8 mouse cellular contexts compared by ENCODE assay signal in the genomic region with DNA sequence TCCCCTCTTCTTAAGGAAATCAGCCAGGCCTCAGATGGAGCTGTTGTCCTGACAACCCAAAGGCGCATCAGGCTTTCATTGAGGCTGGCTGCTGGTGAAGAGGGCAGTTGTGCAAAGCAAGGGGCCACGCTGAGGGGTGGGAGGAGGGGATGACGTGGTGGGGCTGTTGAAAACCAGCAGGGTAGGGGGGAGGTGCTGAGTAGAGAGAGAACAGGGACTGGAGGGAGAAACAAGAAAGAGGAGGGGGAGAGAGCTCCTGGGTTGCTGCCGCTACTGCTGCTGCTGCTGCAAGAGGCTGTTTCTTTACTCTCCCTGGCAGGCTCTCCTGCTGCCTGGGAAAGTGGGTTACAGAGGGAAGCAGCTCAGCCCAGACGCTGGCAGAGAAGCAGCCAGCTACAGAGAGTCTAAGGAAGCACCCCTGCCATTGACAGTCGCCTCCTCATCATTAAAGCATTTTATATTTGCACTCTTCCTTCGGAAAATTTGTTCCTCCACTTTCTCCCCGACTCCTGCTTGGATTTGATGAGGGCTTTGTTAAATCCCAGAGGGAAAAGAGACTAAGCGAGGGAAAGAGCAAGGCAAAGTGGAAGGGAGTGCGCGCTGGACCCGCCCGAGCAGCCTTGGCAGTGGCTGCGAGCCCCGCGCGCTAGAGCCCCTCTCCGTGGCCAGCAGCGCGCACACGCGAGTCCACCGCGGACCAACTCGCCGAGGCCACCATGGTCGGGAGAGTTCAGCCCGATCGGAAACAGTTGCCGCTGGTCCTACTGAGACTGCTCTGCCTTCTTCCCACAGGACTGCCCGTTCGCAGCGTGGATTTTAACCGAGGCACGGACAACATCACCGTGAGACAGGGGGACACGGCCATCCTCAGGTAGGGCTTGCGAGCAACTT.
DNase-seq lines count a peak whose midpoint lies in the region; ATAC-seq lines count a peak whose summit lies in the region.

No protein-coding gene starts in this region.

- WGBS in kidney, embryonic 14.5 days: under 1% methylated on average over 38 of the region's 38 CpGs
- under 1% methylated on average over 37 of the region's 38 CpGs for WGBS in forebrain, embryonic 14.5 days
- WGBS in hindbrain, embryonic 14.5 days: 0% methylated on average over 38 of the region's 38 CpGs
- WGBS in limb, embryonic 13.5 days: 1% methylated on average over 38 of the region's 38 CpGs

- no peak overlapping the region for H3K27ac ChIP-seq in kidney, embryonic 14.5 days (ENCODE audit: low read depth, low read length)
- peak overlapping the region; percentile 80 for H3K27ac ChIP-seq in forebrain, embryonic 14.5 days (ENCODE audit: low read depth, low read length)
- peak overlapping the region; percentile 76 for H3K27ac ChIP-seq in hindbrain, embryonic 14.5 days
- peak overlapping the region; percentile 61 for H3K27ac ChIP-seq in limb, embryonic 13.5 days

- no peaks in the 10 kb centered on the region for H3K27me3 ChIP-seq in kidney, embryonic 14.5 days (ENCODE audit: control insufficient read depth, insufficient read depth, low read length)
- no peaks in the 10 kb centered on the region for H3K27me3 ChIP-seq in forebrain, embryonic 14.5 days (replicated peaks; ENCODE audit: control insufficient read depth, insufficient read depth, low read length)
- no peaks in the 10 kb centered on the region for H3K27me3 ChIP-seq in hindbrain, embryonic 14.5 days (ENCODE audit: control insufficient read depth, insufficient read depth, low read length)
- H3K27me3 ChIP-seq in limb, embryonic 13.5 days: peaks cover 19% of the 10 kb centered on the region

- H3K4me1 ChIP-seq in kidney, embryonic 14.5 days (ENCODE audit: control insufficient read depth, insufficient read depth, low read length): no peaks in the 10 kb centered on the region
- H3K4me1 ChIP-seq in forebrain, embryonic 14.5 days (ENCODE audit: control insufficient read depth, insufficient read depth, low read length): peaks cover 9% of the 10 kb centered on the region
- H3K4me1 ChIP-seq in hindbrain, embryonic 14.5 days (replicated peaks; ENCODE audit: control insufficient read depth, insufficient read depth, low read length): peaks cover 18% of the 10 kb centered on the region
- H3K4me1 ChIP-seq in limb, embryonic 13.5 days: 0 out of 2 replicates have a peak, but pooled peaks cover 3% of the 10 kb centered on the region

- H3K9ac ChIP-seq in kidney, embryonic 14.5 days (ENCODE audit: low read depth, low read length): peak overlapping the region; percentile 52
- peak overlapping the region; percentile 82 for H3K9ac ChIP-seq in forebrain, embryonic 14.5 days (ENCODE audit: low read length)
- peak overlapping the region; percentile 69 for H3K9ac ChIP-seq in hindbrain, embryonic 14.5 days
- peak overlapping the region; percentile 74 for H3K9ac ChIP-seq in limb, embryonic 13.5 days

- peak; percentile 85 for ATAC-seq in kidney, embryonic 14.5 days (ENCODE audit: low FRiP score, low TSS enrichment)
- peak; percentile 93 for ATAC-seq in forebrain, embryonic 14.5 days
- ATAC-seq in hindbrain, embryonic 14.5 days (ENCODE audit: low FRiP score): peak; percentile 95
- peak; percentile 83 for ATAC-seq in limb, embryonic 13.5 days (ENCODE audit: low FRiP score, low read depth)
- ATAC-seq in erythroid progenitor cell, adult 5-6 weeks (replicated peaks; ENCODE audit: low FRiP score, poor library complexity, severe bottlenecking): no peak

- peak overlapping the region; percentile 54 for H3K4me3 ChIP-seq in kidney, embryonic 14.5 days (ENCODE audit: low read length)
- H3K4me3 ChIP-seq in forebrain, embryonic 14.5 days (ENCODE audit: low read depth, low read length): peak overlapping the region; percentile 64
- H3K4me3 ChIP-seq in hindbrain, embryonic 14.5 days (replicated peaks; ENCODE audit: low read length): peak overlapping the region; percentile 48
- H3K4me3 ChIP-seq in limb, embryonic 13.5 days: peak overlapping the region; percentile 60

- no peak for DNase-seq in kidney, postnatal 25 days
- DNase-seq in cerebellum, adult 11 months: peak; percentile 60
- DNase-seq in forebrain, embryonic 14.5 days (ENCODE audit: low spot score): peak; percentile 84
- peak; percentile 63 for DNase-seq in hindbrain, embryonic 14.5 days (ENCODE audit: low spot score)
- peak; percentile 24 for DNase-seq in retina, postnatal 7 days (ENCODE audit: low read depth, low spot score)

- H3K36me3 ChIP-seq in kidney, embryonic 14.5 days (ENCODE audit: control insufficient read depth, insufficient read depth, low read length): no peaks in the 10 kb centered on the region
- H3K36me3 ChIP-seq in forebrain, embryonic 14.5 days (ENCODE audit: control insufficient read depth, insufficient read depth, low read length): no peaks in the 10 kb centered on the region
- no peaks in the 10 kb centered on the region for H3K36me3 ChIP-seq in hindbrain, embryonic 14.5 days (replicated peaks; ENCODE audit: control insufficient read depth, insufficient read depth)
- H3K36me3 ChIP-seq in limb, embryonic 13.5 days: no peaks in the 10 kb centered on the region

- H3K4me2 ChIP-seq in kidney, embryonic 14.5 days (replicated peaks; ENCODE audit: low read depth, low read length): peak overlapping the region; percentile 86
- H3K4me2 ChIP-seq in forebrain, embryonic 14.5 days (ENCODE audit: low read length): peak overlapping the region; percentile 88
- H3K4me2 ChIP-seq in hindbrain, embryonic 14.5 days (replicated peaks): peak overlapping the region; percentile 68
- H3K4me2 ChIP-seq in limb, embryonic 13.5 days (replicated peaks): peak overlapping the region; percentile 80

- no peaks in the 10 kb centered on the region for H3K9me3 ChIP-seq in kidney, embryonic 14.5 days (ENCODE audit: control insufficient read depth, low read length)
- H3K9me3 ChIP-seq in forebrain, embryonic 14.5 days (replicated peaks; ENCODE audit: control insufficient read depth, low read length): no peaks in the 10 kb centered on the region
- no peaks in the 10 kb centered on the region for H3K9me3 ChIP-seq in hindbrain, embryonic 14.5 days (ENCODE audit: control insufficient read depth, low read length)
- H3K9me3 ChIP-seq in limb, embryonic 13.5 days: no peaks in the 10 kb centered on the region

Comparison
In these comparisons a context has a peak if more than half of its experiments do, and no peak if none do; other contexts are left out.
1. DNase-seq: peak in cerebellum, adult 11 months (single experiment), forebrain, embryonic 14.5 days (single experiment), hindbrain, embryonic 14.5 days (single experiment) and retina, postnatal 7 days (single experiment); none in kidney, postnatal 25 days (0 of 2).
2. Peak in every context shown above with its lines, with median percentiles within 50 percentile points of each other: H3K4me2 ChIP-seq, H3K4me3 ChIP-seq and H3K9ac ChIP-seq.